Mouse (Mus musculus) megakaryocyte, adult 5-6 weeks (primary cell): ENCODE measurements around the gene Vsir. TPM values are rescaled to one million over a fixed set of nuclear protein-coding genes. Genes with fewer than 3 reads are reported as not detected.
A peak's percentile ranks its signal among the peaks of the same experiment; 100 is the strongest.

Experiments used
- ATAC-seq: 2 replicates; pipeline ENCODE4 v1.8.0; 2016; ENCODE audit warnings: mild to moderate bottlenecking, inconsistent platforms; ENCODE audit not compliant: poor library complexity, severe bottlenecking
- total RNA-seq, 2 experiments: library from RNA; stranded (forward) in 1 of 2; stranded (reverse) in 1 of 2; fragments of 153-499, 151-499 nt in 1 of 2; fragments of 221-1000, 200-1000 nt in 1 of 2; gene quantifications; 2 replicates each; pipeline versions ENCODE4 v1.2.3 to v1.2.4; 2015 to 2017

The Vsir gene
- total RNA-seq, 2 experiments from 2014 or later, result 267 to 783 TPM

DNA sequence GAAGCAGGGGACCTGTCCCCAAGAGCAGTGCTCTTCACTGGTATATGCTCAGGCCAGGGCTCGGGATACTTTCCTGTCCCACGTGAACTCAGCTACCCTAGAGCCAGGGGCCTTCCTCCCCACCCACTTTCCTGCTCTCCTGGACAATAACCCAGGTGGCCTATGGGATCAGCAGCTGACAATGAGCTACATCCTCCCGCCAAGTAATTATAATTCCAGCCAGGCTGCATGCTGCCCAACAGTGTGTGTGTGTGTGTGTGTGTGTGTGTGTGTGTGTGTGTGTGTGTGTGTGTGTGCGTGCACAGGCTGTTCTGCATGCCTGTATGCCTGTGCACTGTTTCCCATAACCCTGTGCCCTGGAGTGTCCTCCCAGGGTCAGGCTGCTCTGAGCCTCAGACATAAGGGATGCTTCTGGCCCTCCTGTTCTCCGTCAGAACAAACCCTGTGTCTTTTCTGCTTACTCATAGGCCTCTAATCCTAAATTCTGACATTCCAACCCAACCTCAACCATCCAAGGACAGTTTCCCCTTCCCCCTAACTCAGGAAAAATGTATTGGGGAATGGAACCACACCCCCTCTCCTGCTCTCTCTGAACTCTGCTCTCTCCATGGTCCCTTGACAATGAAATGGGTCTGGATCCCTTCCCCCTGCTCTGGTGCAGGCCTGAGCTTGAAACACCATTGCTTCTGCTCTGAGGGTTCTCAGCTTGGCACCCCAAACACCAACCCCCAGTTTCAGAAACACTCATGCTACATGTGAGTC, 6.8 kb downstream of the Vsir start:
- no peak for ATAC-seq

DNA sequence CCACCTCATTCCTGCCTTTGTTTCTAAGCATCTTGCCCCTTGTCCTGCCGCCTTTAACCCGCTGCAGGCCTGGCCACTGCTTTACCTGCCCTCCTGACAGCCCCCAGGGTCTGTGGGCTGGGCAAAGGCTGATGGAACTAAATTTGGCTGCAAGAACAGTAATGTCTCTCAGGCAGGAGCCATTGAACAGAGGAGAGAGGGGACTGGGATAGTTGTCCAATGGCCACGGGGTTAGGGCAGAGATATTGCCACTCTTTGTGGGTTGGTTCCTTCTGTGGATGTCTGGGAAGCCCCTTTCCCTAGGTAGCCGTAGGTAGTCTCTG, 7.3 kb downstream of the Vsir start:
- ATAC-seq, result no peak

DNA sequence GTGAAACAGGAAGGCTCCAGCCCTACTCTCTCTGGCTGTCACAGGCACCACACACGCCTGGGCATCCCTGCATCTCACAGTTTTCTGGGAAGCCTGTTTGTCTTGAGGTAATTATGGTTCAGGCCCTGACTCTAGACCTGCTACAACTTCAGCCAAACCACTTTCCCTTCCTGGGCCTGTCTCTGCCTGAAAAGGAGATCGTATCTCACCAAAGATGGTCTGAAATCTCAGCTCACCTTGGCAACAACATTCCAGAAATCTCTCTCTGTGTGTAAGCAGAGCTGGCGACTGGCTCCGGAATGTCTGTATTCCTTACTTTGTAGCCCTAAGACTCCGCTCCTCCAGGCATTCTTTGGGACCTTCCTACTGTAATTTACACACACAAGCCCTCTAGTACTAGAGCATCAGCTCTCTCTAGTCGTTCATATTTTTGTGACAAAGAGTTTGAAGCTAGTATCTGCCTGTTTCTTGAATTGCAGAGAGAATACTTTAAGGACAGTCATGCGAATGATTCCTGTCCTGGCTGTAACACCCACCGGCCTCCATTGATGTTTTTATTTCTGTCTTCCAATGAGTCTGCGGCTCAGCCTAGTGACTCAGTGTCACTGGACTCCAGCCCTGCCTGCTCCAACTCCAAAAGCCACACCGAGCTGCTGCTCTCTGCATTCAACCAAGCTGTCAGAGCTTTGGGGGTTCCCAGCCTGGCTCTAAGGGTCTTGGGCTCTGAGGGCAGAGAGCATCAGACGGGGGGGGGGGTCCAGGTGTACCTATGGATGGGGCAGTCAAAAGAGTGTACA, 8.4 kb downstream of the Vsir start:
- no peak for ATAC-seq

DNA sequence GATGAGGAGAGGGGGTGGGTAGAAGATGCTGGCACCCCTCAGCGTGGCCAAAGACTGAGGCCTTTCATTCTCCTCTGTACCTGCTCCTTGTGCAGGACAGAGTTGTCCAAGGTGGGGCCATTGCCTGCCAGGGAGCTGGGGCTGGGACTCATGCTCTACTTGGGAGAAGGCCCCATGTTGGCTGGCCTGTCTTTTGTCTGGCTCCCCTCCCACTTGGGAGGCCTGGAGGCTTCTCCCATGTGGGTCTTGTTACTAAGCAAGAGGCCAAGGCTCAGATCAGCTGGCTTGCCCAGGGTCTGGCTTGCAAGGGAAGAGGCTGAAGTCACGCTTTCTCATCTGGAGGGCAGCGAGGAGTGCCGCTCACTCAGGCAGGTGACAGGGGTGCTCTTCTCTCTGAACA, 10.8 kb downstream of the Vsir start:
- no peak for ATAC-seq

DNA sequence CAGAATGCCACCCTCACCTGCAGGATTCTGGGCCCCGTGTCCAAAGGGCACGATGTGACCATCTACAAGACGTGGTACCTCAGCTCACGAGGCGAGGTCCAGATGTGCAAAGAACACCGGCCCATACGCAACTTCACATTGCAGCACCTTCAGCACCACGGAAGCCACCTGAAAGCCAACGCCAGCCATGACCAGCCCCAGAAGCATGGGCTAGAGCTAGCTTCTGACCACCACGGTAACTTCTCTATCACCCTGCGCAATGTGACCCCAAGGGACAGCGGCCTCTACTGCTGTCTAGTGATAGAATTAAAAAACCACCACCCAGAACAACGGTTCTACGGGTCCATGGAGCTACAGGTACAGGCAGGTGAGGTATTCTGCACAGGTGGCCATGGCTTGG, 11.2 kb downstream of the Vsir start:
- ATAC-seq, result no peak

DNA sequence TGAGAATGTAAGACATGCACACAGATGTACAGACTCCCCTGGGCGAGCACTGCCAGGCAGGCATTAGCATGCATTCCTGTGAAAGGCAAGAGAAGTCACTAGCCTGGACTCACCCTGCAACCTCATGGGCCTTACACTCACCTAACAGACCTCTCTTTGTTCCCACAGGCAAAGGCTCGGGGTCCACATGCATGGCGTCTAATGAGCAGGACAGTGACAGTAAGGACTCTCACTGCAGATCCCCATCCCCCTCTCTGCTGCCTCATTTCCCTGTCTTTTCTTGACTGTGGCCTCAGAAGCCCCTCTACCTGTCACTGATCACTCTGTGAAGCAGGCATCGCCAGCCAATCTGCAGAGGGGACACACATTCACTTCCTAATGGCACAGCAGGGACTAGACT, 12.1 kb downstream of the Vsir start:
- no peak for ATAC-seq

DNA sequence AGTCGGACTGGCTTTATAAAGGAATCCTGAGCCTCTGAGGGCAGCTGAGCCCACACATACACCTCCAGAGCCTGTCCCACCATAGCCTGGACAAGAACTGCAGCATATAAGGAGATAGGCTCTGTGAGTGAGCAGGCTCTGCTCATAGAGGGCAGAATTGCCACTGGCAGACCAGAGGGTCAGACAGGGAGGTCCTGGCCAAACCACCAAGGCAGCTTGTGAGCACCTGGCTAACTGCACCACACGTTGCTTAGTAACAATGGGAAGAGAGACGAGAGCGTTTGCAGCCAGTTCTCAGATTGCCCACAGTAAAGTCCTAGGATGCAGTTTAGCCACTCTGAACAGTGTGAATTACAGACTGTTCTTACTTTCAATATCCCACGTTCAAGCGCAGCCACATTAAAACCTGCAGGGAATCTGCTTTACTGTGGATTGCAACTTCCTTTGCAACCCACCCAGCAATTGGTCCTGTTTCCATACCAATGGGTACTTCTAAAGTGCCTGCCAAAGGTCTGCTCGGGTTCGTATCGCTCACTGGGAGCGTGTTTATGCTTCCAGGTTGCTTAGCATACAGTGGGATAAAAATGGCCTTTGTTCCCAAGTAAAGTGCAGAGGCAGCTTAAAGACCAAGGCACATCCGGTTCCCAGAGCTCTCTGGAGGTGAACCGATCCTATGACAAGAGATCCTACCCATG, 15.1 kb downstream of the Vsir start:
- no peak for ATAC-seq

DNA sequence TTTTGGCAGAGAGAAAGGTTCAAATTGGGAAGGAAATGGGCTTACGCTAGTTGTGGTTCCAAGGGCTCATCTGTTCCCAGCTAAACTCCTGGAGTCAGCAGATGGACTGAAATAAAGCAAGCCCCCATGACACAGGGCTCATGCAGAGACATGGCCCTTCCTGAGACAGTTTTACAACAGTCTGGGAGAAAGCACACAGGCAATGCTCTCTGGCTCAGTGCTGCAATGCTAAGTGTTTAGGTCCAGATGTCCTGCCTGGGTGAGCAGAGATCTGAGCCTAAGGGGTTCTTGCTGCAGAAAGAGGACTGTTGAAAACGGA, 15.6 kb downstream of the Vsir start:
- ATAC-seq, result no peak

DNA sequence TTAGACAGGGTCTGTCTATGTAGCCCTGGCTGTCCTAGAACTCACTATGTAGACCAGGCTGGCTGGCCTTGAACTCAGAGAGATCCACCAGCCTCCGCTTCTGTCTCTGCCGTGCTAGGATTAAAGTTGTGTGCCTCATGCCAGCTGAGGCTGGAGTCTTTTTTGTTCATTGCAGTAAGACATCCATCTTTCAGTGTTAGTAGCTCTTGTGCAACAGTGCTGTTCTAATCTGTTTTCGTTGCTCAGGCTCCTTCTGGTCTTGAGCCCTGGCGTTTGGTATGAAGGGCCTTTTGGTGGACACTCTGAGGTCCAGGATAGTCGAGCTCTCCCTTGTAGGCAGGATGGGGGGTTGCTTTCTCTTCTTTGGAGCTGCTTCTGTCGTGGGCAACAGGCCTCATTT, 16.8 kb downstream of the Vsir start:
- ATAC-seq, result no peak

DNA sequence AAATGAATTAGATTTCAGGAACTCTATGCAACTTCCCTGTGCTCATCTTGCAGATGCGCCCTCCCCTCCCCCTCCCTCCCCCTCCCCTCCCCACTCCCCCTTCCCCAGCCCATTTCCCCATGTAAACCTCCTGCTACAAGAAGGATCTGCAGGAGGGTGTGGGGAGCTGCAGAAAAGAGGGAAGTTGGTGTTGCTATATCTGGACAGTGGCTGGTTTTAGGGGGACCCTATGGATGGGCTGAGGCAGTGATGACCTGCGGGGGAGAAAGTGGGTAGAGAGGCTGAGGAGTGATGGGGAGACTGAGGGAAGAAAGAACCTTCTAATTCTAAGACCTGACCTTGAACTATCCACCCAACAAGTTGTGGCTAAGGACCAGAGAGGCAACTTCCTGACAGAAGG, 20.5 kb downstream of the Vsir start:
- ATAC-seq, result peak; percentile 39

DNA sequence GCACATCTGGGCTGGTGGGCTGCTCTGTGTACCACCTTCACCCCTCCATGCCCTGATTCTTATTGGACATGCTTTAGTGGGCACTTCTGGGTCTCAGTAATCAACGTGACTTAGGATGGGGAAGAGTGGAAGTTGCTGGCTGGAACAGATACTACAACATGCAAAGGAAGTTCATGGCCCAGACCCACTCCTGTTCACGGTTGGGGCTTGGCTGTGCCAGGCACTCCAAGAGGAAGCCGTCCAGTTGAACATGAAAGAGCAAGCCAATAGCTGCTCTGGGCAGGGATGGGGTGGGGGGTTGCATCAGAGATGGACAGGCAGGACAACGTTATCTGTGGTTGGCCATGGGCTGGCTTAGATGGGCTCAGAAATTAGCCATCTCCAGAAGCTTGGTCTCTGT, 21.3 kb downstream of the Vsir start:
- ATAC-seq, result no peak

DNA sequence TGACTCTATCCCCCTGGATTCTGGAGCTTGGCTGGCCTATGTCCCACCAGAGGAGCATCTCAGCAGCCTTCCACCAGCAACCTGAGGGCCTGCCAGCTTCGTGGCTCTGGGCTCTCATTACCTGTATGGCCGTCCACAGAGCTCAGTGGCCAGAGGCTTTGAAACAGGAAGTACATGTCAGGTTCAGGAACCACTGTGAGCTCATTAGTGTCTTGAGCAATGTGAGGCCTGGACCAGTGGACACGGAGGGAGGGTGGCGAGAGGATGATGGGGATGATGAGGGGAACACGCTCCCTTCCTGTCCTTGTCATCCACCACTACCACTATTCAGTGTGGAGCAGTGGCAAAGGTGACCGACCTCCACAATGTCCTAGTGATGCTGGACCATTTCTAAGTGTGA, 22.8 kb downstream of the Vsir start:
- peak; percentile 69 for ATAC-seq

DNA sequence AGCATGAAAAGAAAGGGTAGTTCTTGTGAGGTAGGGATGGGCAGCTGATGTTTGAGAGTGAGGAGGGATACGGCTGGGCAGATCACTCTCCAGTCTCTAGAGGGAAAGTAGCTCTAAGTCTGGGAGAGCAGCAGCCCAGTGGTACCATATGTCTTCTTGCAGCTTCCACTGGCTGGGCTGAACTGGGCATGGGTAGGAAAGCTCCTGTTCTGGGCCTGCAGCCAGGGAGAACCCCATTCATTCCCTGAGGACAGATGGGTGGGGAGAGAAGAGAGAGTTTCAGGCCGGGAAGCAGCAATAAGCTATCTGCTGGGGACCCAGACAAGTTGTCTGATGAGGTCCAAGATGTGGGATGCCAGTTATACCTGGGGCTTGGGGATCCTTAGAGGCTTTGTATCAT, 23.4 kb downstream of the Vsir start:
- ATAC-seq, result no peak

DNA sequence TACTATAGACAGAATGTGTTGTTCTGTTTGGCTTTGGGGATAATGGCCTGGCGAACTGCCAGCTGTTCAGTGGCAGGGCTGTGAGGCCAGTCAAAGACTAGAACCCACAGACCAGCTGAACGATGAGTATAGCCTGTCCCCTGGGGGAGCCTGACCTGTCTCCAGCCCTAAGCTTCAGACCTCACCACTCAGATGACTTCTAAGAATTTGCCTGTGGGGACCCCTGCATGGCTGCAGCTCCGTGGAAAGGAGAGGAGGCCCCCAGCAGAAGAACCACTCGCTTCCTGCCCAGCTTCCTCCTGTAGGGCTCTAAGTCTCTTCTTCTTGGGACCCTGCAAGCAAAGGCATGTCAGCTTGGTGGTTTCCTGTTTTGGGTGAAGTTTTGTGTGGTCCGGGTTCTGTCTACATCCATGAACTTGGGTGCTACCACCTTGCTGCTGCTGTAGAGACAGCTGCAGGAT, 24.0 kb downstream of the Vsir start:
- no peak for ATAC-seq

DNA sequence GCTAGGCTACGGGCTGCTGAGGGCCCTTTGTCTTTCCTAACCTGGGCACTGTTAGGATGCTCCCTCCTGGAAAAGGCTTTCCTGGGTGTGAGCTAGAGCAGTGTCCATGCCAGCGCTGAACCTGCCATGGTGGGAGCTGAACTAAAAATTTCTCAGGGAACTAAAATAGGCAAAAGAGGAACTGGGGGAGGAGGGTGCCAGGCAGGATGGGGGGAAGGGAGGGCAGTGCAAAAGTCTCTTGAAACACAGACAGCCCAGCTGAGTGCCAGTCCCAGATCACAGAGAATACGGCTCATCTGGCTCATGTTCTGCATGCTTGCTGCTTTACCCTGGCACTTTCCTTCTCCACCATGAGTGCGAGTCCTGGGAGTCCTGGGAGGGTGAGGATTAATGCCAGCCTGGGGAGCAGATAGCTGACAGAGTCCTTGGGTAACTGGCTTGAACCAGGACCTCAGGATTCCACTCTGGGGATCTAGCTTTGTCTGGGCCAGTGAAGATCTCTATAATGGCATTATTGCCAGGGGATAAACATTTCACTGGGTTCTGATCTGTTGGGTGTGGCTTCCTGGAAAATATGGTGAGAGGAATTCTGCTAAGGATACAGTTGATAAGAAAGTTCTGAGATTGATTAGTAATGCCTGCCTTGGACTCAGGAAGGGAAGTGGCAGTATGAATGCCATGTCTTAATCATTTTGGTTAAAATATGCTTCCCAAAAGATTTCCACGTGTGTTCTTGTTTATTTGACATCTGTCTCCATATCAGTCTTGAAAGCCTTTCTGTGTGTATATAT, 25.1 kb downstream of the Vsir start:
- peak; percentile 23 for ATAC-seq

DNA sequence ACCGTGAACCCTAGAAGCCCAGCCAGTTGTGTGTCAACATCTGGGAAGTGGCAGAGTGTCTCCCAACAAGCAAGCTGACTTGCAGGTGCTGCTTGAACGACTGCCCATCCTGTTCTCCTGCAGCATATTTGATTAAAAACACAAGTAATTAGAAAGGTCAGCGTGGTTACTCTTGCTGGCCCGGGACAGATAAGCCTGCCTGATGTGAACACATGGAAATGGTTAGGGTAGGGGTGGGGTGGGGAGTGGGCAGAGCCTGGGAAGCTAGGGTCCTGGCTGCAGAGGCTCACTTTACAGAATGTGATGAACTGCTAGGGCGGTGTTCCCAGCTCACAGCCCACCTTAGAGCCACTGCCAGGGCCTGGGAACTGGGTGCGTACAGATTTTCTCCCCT, 26.9 kb downstream of the Vsir start:
- no peak for ATAC-seq

DNA sequence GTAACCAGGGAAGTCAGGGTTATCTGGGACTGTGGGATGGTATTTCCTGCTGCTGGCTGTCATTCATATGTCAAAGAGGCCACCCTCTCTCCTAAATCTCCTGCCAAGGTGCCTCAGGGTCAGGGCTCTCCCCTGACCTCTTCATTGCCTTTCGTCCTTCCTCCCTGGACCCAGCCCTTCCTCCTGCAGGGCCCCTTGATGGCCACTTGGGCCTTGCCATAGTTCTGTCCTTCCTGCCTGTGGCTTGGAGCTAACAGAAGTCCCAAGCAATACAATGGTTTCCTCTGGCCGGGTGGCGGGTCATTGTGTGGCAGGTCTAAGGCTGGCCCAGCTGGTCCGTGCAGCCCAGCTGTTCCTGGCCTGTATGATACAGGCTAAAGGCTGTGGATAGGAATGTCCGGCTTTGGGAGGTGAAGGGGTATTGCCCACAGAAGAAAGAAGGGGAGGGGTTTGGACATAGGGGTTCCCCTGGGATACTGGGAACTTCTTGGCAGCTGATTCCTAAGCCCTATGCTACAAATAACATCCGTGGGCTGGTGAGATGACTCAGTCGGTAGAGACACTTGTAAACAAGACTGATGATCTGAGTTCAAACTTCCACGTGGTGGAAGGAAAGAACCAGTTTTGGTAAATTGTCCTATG, 27.4 kb downstream of the Vsir start:
- no peak for ATAC-seq

DNA sequence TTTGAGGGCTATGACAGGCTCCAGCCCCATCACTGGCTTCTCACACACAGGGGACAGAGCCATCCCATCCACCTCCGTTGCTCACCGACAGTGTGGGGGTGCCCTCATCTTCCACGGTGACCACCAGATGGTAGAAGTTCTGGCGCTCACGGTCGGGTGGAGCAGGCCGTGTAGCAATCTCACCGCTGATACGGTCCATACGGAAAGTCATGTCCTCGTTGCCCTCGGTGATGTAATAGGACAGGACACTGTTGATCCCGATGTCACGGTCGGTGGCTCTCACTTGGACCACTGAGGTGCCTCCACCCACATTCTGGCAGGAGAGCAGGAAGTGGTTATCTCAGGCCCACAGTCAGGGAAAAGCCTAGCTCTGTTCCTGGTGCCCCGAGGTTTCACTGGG, 30.1 kb downstream of the Vsir start:
- no peak for ATAC-seq

DNA sequence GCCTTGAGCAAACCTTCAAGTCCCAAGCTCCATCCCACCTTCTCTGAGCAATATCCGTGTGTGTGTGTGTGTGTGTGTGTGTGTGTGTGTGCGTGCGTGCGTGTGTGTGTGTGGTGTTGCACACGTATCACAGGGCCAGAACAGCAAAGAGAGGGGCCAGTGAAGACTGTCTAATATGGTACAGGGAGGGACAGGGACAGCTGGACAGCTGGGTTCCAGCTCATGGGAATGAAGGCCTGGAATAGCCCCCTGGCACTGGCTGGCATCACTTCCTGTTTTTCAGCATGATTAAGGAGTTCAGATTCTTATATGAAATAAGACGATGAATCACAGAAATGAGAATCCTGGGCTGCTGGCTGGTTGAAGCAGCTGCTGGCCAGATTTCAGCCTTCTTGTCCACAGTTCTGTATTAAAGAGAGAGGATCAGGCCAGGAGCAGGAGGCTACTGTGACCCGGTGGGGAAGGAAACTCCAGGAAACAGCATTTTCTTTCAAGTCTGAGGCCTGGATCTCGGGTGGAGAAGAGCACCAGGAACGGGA, 32.8 kb downstream of the Vsir start:
- ATAC-seq, result 0 out of 2 replicates have a peak, but pooled peaks have one; percentile 6

DNA sequence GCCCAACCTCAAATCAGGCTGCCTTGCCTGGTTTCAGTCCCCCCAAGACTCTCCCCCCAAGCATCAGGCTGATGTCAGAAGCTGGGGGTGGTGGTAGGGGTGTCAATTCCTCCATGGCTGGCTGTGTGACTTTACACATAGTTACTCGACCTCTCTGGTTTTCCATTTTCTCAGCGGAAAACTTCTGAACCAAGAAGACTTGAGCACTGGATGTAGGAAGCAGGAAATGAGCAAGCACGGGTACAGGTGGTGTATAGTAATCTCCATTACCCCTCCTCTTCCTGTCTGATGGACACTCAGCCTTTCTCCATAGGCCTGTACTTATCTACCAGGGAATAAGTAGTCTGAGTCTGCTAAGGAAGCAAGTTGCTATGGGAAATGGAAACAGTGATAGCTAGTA, 33.6 kb downstream of the Vsir start:
- ATAC-seq, result 0 out of 2 replicates have a peak, but pooled peaks have one; percentile 13
